Mouse (Mus musculus): ENCODE data around the gene Pdcd5.

GRCm38 (mm10) chr7:35686216-35686615, 38.9 kb upstream of the Pdcd5 start:
- TF ChIP-seq CTCF (IDR thresholded peaks at IDR 0.05; ENCODE audit: insufficient read depth, low read depth, low read length) (no peak), POLR2A (IDR thresholded peaks at IDR 0.05; ENCODE audit: insufficient read depth, low read depth, low read length) (no peak)

Measured in olfactory bulb, adult 2 months (tissue).